Mouse (Mus musculus) olfactory bulb, adult 2 months (tissue): ENCODE data around the gene Prr30. TPM values are rescaled to one million over a fixed set of nuclear protein-coding genes. Genes with fewer than 3 reads are reported as not detected.
"Not testable (repeated sequence)": the region's sequence is repeated elsewhere in the genome, so short reads cannot be mapped to it uniquely, and the experiment has no call there.

ENCODE experiments used
- H3K27ac ChIP-seq: fragments of 200-500 bp; 2 replicates; pipeline ENCODE4 v1.5.1; 2012; ENCODE audit warnings: low read depth, low read length; ENCODE audit not compliant: insufficient read depth
- H3K4me1 ChIP-seq: fragments of 200-500 bp; 2 replicates; pipeline ENCODE4 v1.6.1; 2012; ENCODE audit warnings: low read length; ENCODE audit not compliant: control insufficient read depth, insufficient read depth
- H3K4me3 ChIP-seq: fragments of 200-500 bp; 2 replicates; pipeline ENCODE4 v1.5.1; 2012; ENCODE audit warnings: mild to moderate bottlenecking, low read depth, low read length, moderate library complexity; ENCODE audit not compliant: insufficient read depth
- CTCF ChIP-seq: fragments of 200-500 bp; IDR thresholded peaks from 2 replicates; pipeline ENCODE4 v1.5.1; 2012; ENCODE audit warnings: low read depth, mild to moderate bottlenecking, low read length, moderate library complexity; ENCODE audit not compliant: insufficient read depth
- POLR2A ChIP-seq: fragments of 200-500 bp; IDR thresholded peaks from 2 replicates; pipeline ENCODE4 v1.6.1; 2012; ENCODE audit warnings: mild to moderate bottlenecking, low read depth, low read length, moderate library complexity; ENCODE audit not compliant: insufficient read depth
- WGBS: fragments of 180-500 bp; shearing (Covaris S2); methylation state at CpG from one replicate; pipeline ENCODE4 v1.1.7; 2018; 5-methylcytosine and 5-hydroxymethylcytosine counted together
- polyA plus RNA-seq: library from polyadenylated mRNA; stranded (reverse); fragments of >200 nt; gene quantifications from 2 replicates; pipeline ENCODE4 v1.2.4, GENCODE M21; 2012; ENCODE audit warnings: low replicate concordance; ENCODE audit not compliant: missing spikeins, insufficient read depth, insufficient read length

Gene Prr30
- polyA plus RNA-seq: not detected in 2 replicates

DNA sequence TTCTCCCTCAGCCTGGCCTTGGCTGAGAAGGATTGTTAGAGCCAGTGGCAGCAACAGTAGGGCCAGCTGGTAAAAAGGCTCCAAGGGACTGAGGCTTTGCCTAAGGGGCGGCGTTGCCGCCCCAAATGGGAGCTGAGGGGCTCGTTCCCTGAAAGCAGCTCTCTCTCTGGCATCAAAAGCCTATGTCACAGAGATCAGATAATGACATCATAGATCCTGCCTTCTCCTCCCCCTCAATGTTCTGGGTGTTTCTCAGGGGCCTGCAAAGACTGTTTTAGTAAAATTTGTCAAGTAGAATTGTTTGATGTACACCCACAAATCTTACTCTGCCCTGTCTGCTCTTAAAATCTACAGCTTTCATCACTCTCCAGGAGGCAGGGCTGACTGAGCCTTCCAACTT, at the start of gene Prr30:
TSS of gene Prr30 (minus strand) at position 101 of the 400 bp plus-strand sequence.
- Histone ChIP-seq H3K4me1 (no peaks in the 10 kb centered on the region), H3K4me3 (no peak within 1 kb of the TSS), H3K27ac (no peak within 1 kb of the TSS)
- 69% methylated on average over 4 of the region's 4 CpGs for WGBS
- TF ChIP-seq CTCF: no peak
- TF ChIP-seq POLR2A: no peak

DNA sequence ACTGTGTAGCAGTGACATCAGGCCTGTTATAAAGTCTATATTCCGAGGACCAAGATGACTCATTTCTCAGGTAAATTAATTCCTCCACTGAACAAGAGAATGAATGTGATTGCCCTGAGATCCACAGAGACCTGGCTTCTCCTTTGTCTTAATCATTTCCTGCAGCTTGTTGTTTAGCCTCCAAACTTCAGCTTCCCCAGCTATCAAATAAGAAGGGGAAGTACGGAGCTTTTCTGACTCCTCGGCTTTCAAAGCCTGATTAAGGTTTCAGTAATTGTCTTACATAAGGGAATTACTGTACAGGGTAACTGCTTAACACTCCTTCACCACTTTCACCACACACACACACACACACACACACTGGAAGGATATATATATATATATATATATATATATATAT, 46.7 kb upstream of the Prr30 start:
- WGBS: 77% methylated on average over 3 of the region's 3 CpGs
- TF ChIP-seq CTCF: no peak
- TF ChIP-seq POLR2A: no peak
- H3K4me3 ChIP-seq: no peak overlapping the region

DNA sequence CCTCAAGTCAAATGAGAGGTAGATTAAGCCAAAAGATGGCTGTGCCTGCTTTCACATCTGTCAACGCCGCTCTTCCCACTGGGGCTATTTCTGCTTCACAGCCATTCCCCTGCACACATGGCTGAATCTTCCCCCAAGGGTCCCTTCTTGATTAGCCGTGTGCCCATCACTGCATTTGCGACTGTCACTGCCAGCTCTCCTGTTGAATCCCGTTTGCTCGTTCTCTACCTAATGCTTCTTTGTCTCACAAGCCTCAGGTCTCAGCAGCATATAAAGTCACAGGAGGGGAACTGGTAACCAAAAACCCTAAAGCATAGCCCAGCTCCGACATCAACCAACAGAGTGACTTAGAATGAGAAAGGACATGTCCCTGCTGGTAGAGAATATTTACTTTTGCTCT, 45.6 kb upstream of the Prr30 start:
- no peak overlapping the region for H3K27ac ChIP-seq
- H3K4me1 ChIP-seq: no peaks in the 10 kb centered on the region
- no peak for TF ChIP-seq POLR2A
- TF ChIP-seq CTCF: no peak
- no peak overlapping the region for H3K4me3 ChIP-seq
- 83% methylated on average over 7 of the region's 7 CpGs for WGBS

More for the DNA sequence above, 46.7 kb upstream of the Prr30 start:
- H3K4me1 ChIP-seq: no peaks in the 10 kb centered on the region
- no peak overlapping the region for H3K27ac ChIP-seq

DNA sequence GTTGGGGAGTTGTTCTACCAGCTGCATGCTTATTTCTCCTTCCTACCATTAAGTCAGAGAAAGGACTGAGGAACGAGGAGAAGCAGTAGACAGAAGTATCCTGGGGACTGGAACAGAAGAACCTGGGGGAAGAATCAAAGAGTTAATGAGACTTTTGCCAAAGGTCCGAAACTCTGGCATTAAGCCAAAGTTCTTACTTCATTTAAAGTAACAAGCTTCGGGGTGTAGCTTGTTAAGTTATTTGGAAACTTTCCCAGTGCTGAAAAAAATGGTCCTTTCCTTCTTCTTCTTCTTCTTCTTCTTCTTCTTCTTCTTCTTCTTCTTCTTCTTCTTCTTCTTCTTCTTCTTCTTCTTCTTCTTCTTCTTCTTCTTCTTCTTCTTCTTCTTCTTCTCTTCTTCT, 44.3 kb upstream of the Prr30 start:
- not testable (repeated sequence) for H3K4me1 ChIP-seq, H3K27ac ChIP-seq, H3K4me3 ChIP-seq
- WGBS: 34% methylated on average over 3 of the region's 3 CpGs

DNA sequence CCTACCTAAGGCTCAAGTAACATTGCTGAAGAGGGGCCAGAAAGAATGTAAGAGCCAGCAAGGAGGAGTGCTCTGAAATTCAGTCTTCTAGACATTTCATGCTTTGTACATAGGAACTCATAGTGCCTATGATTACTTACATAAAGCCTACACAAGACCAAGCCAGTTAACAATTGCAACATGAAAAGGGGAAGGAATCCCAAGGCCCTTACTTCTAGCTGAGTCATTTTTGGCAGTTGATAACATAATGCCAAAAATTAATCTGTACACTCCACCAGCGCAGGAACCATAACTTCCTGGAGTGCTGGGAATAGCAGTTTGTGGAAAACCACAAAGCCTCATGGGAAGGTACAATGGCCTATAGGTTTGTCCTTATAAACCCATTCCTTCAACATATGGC, 37.8 kb upstream of the Prr30 start:
- H3K27ac ChIP-seq: no peak overlapping the region
- WGBS: 90% methylated on average over 1 of the region's 1 CpGs

DNA sequence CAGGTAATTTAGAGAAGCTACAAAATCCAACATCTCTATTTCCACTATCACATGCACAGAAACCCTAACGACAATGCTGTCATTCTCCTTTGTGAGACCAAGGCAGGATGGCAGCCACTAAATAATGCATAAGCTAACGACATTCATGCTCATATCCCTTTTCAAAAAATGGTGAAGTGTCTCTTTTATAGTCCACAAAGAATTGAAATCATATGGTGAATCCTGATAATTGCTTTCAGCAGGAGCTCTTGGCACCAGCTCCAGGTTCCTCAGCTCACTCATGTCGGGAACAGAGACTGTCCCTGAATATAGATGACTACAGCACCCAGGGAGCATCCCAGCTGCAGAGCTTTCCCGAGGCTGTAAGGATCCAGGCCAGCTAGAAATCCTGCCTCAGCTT, 28.9 kb upstream of the Prr30 start:
- 26% methylated on average over 4 of the region's 4 CpGs for WGBS
- TF ChIP-seq CTCF: no peak
- no peaks in the 10 kb centered on the region for H3K4me1 ChIP-seq
- H3K4me3 ChIP-seq: no peak overlapping the region
- H3K27ac ChIP-seq: no peak overlapping the region

More for the DNA sequence above, 37.8 kb upstream of the Prr30 start:
- Histone ChIP-seq H3K4me1 (no peaks in the 10 kb centered on the region), H3K4me3 (no peak overlapping the region)
- TF ChIP-seq CTCF (no peak), POLR2A (no peak)

DNA sequence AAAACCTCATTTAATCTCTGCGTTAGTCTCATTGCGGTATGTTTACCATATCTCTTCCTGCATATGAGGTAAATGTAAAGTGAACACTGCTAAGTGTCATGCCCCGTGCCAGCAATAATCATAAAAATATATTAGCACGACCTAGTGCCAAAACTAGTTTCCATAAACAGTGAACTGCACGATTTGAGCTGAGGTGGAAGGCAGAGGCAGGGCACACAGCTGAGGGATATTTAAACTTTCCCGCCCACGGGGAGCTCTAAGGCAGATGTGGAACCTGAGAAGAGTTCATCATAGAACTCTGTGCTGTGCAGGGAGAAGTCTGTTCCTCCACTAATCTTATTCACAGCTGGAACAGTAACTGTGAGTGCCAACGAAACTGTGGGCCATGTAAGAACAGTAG, 22.2 kb upstream of the Prr30 start:
- Histone ChIP-seq H3K4me1 (no peaks in the 10 kb centered on the region), H3K4me3 (no peak overlapping the region), H3K27ac (no peak overlapping the region)
- TF ChIP-seq CTCF (no peak), POLR2A (no peak)
- 78% methylated on average over 8 of the region's 8 CpGs for WGBS

DNA sequence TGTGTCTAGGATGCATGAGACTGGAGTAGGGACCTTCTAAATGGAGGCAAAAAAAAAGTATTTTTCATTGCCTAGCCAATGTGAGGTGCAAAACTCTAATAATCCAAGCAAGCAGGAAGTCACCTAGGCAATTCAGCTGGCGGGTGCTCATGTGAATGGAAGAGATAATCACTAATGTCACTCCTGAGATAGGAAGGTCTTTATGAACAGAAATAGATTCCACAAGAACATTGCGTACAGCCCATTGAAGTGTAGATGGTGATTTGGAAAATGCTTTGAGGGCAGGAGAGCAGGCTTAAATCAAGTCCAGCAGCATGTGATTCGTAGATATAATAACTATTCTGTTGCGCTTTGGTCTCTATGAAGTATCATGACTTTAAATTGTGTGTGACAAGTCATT, 27.9 kb downstream of the Prr30 start:
- TF ChIP-seq CTCF (no peak), POLR2A (no peak)
- Histone ChIP-seq H3K4me1 (no peaks in the 10 kb centered on the region), H3K27ac (no peak overlapping the region), H3K4me3 (no peak overlapping the region)
- WGBS: 97% methylated on average over 4 of the region's 4 CpGs
